Mouse (Mus musculus): ENCODE measurements around the gene Cep97.
"Not testable (repeated sequence)": the region's sequence is repeated elsewhere in the genome, so short reads cannot be mapped to it uniquely, and the experiment has no call there.

Gene Cep97

GRCm38 (mm10) chr16:55891346-55891745 lies 43.3 kb downstream of the Cep97 start:
- DNase-seq (ENCODE audit: low read depth, low spot score) = no peak

- DNase-seq (ENCODE audit: low read depth, low spot score) = no peak
Measured at GRCm38 (mm10) chr16:55890346-55891136, 44.1 kb downstream of the Cep97 start.

GRCm38 (mm10) chr16:55889451-55889850 lies 45.2 kb downstream of the Cep97 start:
- DNase-seq (ENCODE audit: low read depth, low spot score) = peak; percentile 49

- DNase-seq (ENCODE audit: low read depth, low spot score) = peak; percentile 88
Measured at GRCm38 (mm10) chr16:55888584-55888960, 46.1 kb downstream of the Cep97 start.

- peak; percentile 82 for DNase-seq (ENCODE audit: low read depth, low spot score)
Measured at GRCm38 (mm10) chr16:55887814-55888583, 46.7 kb downstream of the Cep97 start.

GRCm38 (mm10) chr16:55884246-55884645 lies 50.4 kb downstream of the Cep97 start:
- DNase-seq (ENCODE audit: low read depth, low spot score) = no peak

- DNase-seq (ENCODE audit: low read depth, low spot score) = peak; percentile 59
Measured at GRCm38 (mm10) chr16:55876025-55876424, 58.6 kb downstream of the Cep97 start.

- DNase-seq (ENCODE audit: low read depth, low spot score) = no peak
Measured at GRCm38 (mm10) chr16:55863832-55864231, 70.8 kb downstream of the Cep97 start.

- DNase-seq (ENCODE audit: low read depth, low spot score) = peak; percentile 68
Measured at GRCm38 (mm10) chr16:55863149-55863815, 71.4 kb downstream of the Cep97 start.

GRCm38 (mm10) chr16:55861104-55861503 lies 73.6 kb downstream of the Cep97 start:
- DNase-seq (ENCODE audit: low read depth, low spot score) = no peak

GRCm38 (mm10) chr16:55859421-55859820 lies 75.2 kb downstream of the Cep97 start:
- DNase-seq (ENCODE audit: low read depth, low spot score) = not testable (repeated sequence)

- DNase-seq (ENCODE audit: low read depth, low spot score) = peak; percentile 90
Measured at GRCm38 (mm10) chr16:55858465-55858864, 76.2 kb downstream of the Cep97 start.

- peak; percentile 82 for DNase-seq (ENCODE audit: low read depth, low spot score)
Measured at GRCm38 (mm10) chr16:55852943-55853727, 81.5 kb downstream of the Cep97 start.

GRCm38 (mm10) chr16:55852515-55852914 lies 82.1 kb downstream of the Cep97 start:
- no peak for DNase-seq (ENCODE audit: low read depth, low spot score)

- no peak for DNase-seq (ENCODE audit: low read depth, low spot score)
Measured at GRCm38 (mm10) chr16:55850485-55850884, 84.2 kb downstream of the Cep97 start.
